Mouse (Mus musculus) natural killer cell, adult 2 months (primary cell): ENCODE measurements at regions not wholly inside any gene's neighbourhood (a gene's known extent, or its start where the extent isn't known, plus 50 kb on each side); places are given as distances from the start of the nearest gene placed in this dataset.

Experiments
- DNase-seq, 2 experiments: peaks; one replicate each; pipeline ENCODE4 v3.0.0; 2022; ENCODE audit warnings: low spot score in 2 of 2

GRCm38 (mm10) chr4:105557396-105557795 lies 232.3 kb upstream of the Gm12728 start:
- no peak for DNase-seq

GRCm38 (mm10) chr4:105560055-105560454 lies 229.6 kb upstream of the Gm12728 start:
- no peak for DNase-seq

DNA sequence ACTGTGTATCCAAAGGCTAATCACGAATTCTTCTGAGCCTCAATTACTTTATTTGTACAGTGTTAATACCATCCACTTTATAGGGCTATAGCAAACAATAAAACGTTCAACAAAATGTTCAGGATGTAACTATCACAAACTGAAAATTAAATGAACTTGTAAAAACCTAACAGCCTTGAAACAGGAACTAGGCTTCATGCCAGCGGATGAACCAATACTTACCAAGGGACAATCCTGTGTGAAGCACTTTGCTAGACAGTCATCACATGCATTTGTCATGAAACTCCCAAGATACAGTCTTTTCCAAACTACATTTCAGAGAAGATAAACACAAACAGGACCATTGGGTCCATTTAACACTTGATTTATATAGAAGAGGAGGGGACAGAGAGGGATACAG lies 228.9 kb upstream of the Gm12728 start:
- DNase-seq = no peak

DNA sequence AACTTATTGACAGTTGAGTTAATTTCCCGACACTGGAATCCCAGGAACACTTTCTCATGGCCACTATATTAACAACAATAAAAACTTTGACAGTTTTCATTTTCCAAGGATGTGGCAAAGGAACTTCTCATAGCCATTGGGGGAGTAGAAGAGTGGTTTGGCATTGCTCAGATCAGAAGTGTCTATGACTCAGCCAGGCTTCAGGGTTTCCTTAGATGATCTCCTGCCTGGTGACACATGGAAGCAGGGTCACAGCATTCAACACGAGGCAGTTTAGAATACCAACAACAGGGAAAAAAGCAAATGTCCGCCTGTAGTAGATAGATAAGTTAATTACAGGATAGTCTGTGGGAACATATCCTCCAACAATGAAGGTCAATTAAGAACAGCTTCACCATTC lies 228.1 kb upstream of the Gm12728 start:
- no peak for DNase-seq

DNA sequence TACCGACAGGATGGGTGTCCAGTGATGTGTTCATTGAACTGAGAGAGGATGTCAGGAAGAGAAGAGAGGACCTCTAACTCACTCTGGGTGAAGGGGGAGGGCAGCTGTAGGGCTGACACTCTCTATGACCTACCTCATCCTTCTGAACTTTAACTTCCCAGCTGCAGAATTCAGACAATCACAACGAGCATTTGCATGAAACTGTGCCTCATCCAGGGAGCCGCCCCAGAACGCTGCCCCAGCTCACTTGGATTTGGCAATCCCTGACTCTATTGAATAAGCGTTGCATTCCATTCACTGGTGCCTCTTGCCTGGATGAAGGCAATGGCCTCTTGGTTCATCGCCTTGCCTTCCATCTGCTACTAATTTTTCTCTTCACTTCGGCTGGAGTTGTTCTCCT lies 223.9 kb upstream of the Gm12728 start:
- DNase-seq = no peak

- DNase-seq = no peak
Observed at GRCm38 (mm10) chr4:105566513-105567457, 222.9 kb upstream of the Gm12728 start.

DNA sequence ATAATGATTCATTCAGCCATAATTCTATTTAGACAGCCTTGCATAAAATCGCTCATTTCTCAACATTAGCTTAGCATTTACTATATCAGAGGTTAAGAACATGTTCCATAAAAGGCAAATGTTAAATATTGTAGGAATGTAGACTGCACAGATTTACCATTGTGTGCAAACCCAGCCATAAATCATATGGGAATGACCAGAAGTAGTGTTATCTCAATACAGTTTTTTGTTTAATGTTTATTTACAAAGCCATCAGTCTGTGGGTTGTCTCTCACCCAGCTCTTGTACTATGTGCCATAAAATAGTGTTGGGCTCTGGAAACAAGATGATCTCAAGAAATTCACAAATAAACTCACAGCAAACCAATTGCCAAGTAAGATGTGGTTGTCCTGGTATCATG lies 220.0 kb upstream of the Gm12728 start:
- DNase-seq = no peak

- DNase-seq = no peak
Observed at GRCm38 (mm10) chr4:105575550-105575949, 214.1 kb upstream of the Gm12728 start.

DNA sequence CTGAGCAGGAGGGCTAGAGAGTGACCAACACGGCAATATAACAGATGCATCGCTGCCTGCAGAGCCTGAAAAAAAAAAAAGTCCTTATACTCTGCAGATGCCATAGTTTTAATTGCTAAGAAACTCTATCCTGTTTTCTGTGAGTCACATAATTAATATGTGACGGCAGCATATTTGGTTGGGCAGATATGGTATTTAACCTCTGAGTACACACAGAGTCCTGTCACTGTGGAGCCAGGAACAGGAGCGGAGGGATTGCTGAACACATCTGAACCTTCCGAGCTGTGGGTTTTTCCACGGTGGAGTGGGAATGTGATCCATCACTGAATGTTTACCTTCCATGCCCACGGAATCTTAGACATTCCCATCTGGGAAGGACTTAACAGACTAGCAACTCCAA lies 208.7 kb upstream of the Gm12728 start:
- no peak for DNase-seq

DNA sequence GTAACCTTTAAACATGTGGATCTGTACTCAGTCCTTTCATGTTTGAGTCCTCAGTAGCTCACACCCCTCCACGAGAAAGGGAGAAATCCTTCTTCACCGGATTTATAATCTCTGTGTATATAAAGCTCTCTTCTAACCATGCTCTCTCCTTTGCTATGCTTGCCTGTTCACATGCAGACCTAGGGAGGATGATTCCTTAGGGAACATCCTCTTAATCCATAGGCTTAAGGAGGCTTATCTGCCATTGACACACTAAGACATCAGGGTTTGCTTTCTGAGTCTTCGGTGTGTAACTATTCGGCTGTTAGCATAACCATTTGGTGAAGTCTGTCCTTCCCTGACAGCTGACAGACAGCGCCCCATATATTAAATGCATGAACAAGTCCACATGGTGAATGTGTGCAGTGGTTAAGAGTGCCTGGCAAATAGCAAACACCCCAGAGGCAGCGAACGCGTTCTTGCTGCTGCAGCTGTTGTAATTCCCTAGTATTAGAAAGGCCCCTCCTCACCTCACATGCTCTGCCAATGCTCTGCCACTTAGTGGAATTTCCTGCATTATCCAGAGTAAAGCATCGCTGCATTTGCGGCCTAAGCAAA lies 205.2 kb upstream of the Gm12728 start:
- no peak for DNase-seq

GRCm38 (mm10) chr4:105603661-105604060 lies 186.0 kb upstream of the Gm12728 start:
- no peak for DNase-seq

DNA sequence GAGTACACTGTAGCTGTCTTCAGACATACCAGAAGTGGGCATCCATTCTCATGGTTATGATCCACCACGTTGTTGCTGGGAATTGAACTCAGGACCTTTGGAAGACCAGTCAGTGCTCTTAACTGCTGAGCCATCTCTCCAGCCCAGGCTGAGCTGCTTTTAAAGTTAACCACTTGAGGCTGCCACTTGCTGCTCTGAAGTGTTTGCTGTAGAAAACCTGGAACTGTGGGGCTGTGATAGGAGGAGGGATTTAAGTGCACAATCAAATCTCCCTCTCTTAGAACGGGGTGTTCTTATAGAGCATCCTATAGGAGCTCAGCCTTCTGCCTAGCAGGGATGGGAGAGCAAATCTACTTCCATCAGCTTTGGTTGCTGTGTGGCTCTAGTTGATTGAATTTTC lies 185.1 kb upstream of the Gm12728 start:
- DNase-seq = no peak

- no peak for DNase-seq
Observed at GRCm38 (mm10) chr4:105606731-105607130, 182.9 kb upstream of the Gm12728 start.

DNA sequence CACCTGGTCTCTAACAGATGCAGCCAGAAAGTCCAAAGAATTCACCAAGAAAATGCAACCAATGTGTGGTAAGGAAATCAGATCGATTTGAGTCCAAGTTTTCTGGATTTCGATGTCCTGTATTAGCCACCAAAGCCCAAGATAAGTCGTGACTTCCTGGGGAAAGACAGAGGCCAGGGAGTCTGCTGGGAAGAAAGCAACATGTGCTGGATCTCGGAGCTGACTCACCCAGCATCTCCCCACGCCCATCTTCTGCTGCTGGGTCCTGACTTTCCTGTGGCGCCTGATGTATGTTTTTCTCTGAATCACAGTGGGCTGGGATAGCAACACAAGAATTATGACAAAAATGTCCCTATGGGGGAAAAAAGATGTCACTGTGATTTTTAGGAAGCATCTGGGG lies 178.8 kb upstream of the Gm12728 start:
- DNase-seq = no peak

DNA sequence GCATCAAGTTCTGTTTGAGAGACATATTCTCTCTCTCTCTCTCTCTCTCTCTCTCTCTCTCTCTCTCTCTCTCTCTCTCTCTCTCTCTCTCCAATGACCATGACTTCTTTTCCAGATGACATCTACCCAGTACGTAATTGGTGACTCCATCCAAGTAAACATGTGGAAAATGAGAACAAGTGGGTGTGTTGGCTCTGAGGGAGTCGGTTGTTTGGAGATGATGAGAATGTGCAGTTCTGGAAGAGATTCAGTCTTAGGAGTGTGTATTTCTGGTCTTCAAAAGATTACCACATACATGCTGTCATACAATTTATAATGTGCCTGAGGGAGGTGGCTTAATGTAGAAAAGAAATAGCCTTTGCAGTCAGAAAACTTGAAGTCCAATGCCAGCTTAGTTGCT lies 175.3 kb upstream of the Gm12728 start:
- no peak for DNase-seq

GRCm38 (mm10) chr4:105626371-105627320 lies 163.0 kb upstream of the Gm12728 start:
- no peak for DNase-seq

- no peak for DNase-seq
Observed at GRCm38 (mm10) chr4:105629581-105629980, 160.1 kb upstream of the Gm12728 start.

- no peak for DNase-seq
Observed at GRCm38 (mm10) chr4:105630595-105631369, 158.9 kb upstream of the Gm12728 start.

- DNase-seq = no peak
Observed at GRCm38 (mm10) chr4:105632581-105633358, 156.9 kb upstream of the Gm12728 start.

GRCm38 (mm10) chr4:105633789-105634188 lies 155.9 kb upstream of the Gm12728 start:
- DNase-seq = no peak

DNA sequence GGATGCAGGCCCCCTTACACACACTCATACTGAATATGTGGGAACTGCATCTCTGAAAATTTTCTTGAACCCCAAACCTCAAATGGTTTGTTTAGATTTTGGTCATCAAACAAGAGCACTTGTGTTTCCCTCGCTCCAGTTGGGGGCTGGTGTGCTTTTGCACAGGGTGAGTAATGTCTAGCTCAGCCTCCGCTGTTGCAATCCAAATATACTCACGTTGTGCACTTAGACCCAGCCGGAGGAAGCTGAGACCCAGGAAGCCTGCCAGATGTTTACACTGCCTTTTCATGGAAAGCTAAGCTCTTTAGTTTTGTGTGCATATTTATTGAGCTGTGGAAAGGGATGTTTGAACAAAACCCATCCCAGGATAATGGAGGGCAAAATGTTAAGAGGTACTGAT lies 148.9 kb upstream of the Gm12728 start:
- DNase-seq = no peak
